Mouse (Mus musculus): ENCODE data around the gene Atf7.

Atf7 gene

GRCm38 (mm10) chr15:102563061-102563460 lies 62.2 kb downstream of the Atf7 start:
- in situ Hi-C loops (cut with MboI; ENCODE audit: unreplicated experiment in 2 of 2) = no loop called here

- in situ Hi-C loops (cut with MboI; ENCODE audit: unreplicated experiment in 2 of 2) = no loop called here
Measured at GRCm38 (mm10) chr15:102562491-102562890, 62.8 kb downstream of the Atf7 start.

GRCm38 (mm10) chr15:102557580-102557979 lies 67.7 kb downstream of the Atf7 start:
- in situ Hi-C loops (cut with MboI; ENCODE audit: unreplicated experiment in 2 of 2) = no loop called here

- in situ Hi-C loops (cut with MboI; ENCODE audit: unreplicated experiment in 2 of 2) = no loop called here
Measured at GRCm38 (mm10) chr15:102555581-102555980, 69.7 kb downstream of the Atf7 start.

- in situ Hi-C loops (cut with MboI; ENCODE audit: unreplicated experiment in 2 of 2) = no loop called here
Measured at GRCm38 (mm10) chr15:102552599-102552998, 72.7 kb downstream of the Atf7 start.

- in situ Hi-C loops (cut with MboI; ENCODE audit: unreplicated experiment in 2 of 2) = loop anchor here in 1 of 2 experiments (10.0 to 25.0 kb wide), 2 partner anchors 107 to 915 kb away; partner anchors contain the start of gene Nckap1l
Measured at GRCm38 (mm10) chr15:102547478-102547877, 77.8 kb downstream of the Atf7 start.

GRCm38 (mm10) chr15:102546677-102547427 lies 78.4 kb downstream of the Atf7 start:
- in situ Hi-C loops (cut with MboI; ENCODE audit: unreplicated experiment in 2 of 2) = loop anchor here in 1 of 2 experiments (10.0 to 25.0 kb wide), 2 partner anchors 108 to 915 kb away; partner anchors contain the start of gene Nckap1l

- in situ Hi-C loops (cut with MboI; ENCODE audit: unreplicated experiment in 2 of 2) = loop anchor here in 1 of 2 experiments (10.0 to 25.0 kb wide), 2 partner anchors 109 to 916 kb away; partner anchors contain the start of gene Nckap1l
Measured at GRCm38 (mm10) chr15:102546246-102546645, 79.0 kb downstream of the Atf7 start.

- in situ Hi-C loops (cut with MboI; ENCODE audit: unreplicated experiment in 2 of 2) = loop anchor here in 1 of 2 experiments (10.0 to 25.0 kb wide), 2 partner anchors 110 to 918 kb away; partner anchors contain the start of gene Nckap1l
Measured at GRCm38 (mm10) chr15:102544801-102545200, 80.5 kb downstream of the Atf7 start.

- in situ Hi-C loops (cut with MboI; ENCODE audit: unreplicated experiment in 2 of 2) = loop anchor here in 1 of 2 experiments (25.0 kb wide), 1 partner anchor 928 kb away; the partner anchor contains the start of gene Nckap1l
Measured at GRCm38 (mm10) chr15:102533926-102534325, 91.3 kb downstream of the Atf7 start.

GRCm38 (mm10) chr15:102532106-102532900 lies 93.0 kb downstream of the Atf7 start:
- in situ Hi-C loops (cut with MboI; ENCODE audit: unreplicated experiment in 2 of 2) = loop anchor here in 1 of 2 experiments (25.0 kb wide), 1 partner anchor 930 kb away; the partner anchor contains the start of gene Nckap1l

- in situ Hi-C loops (cut with MboI; ENCODE audit: unreplicated experiment in 2 of 2) = loop anchor here in 1 of 2 experiments (25.0 kb wide), 1 partner anchor 931 kb away; the partner anchor contains the start of gene Nckap1l
Measured at GRCm38 (mm10) chr15:102531586-102531985, 93.7 kb downstream of the Atf7 start.

GRCm38 (mm10) chr15:102530566-102530965 lies 94.7 kb downstream of the Atf7 start:
- in situ Hi-C loops (cut with MboI; ENCODE audit: unreplicated experiment in 2 of 2) = loop anchor here in 1 of 2 experiments (25.0 kb wide), 1 partner anchor 932 kb away; the partner anchor contains the start of gene Nckap1l

GRCm38 (mm10) chr15:102528396-102528795 lies 96.9 kb downstream of the Atf7 start:
- in situ Hi-C loops (cut with MboI; ENCODE audit: unreplicated experiment in 2 of 2) = loop anchor here (5.0 to 25.0 kb wide), 4 partner anchors 94 to 934 kb away; partner anchors contain the start of genes Atp5g2 (in 1 of the 2) and Nckap1l (in 1 of the 2)

GRCm38 (mm10) chr15:102527936-102528335 lies 97.3 kb downstream of the Atf7 start:
- in situ Hi-C loops (cut with MboI; ENCODE audit: unreplicated experiment in 2 of 2) = loop anchor here (5.0 to 25.0 kb wide), 4 partner anchors 94 to 934 kb away; partner anchors contain the start of genes Atp5g2 (in 1 of the 2) and Nckap1l (in 1 of the 2)

GRCm38 (mm10) chr15:102526111-102527002 lies 98.9 kb downstream of the Atf7 start:
- in situ Hi-C loops (cut with MboI; ENCODE audit: unreplicated experiment in 2 of 2) = loop anchor here (5.0 to 25.0 kb wide), 4 partner anchors 96 to 936 kb away; partner anchors contain the start of genes Atp5g2 (in 1 of the 2) and Nckap1l (in 1 of the 2)

GRCm38 (mm10) chr15:102524892-102525485 lies 100.3 kb downstream of the Atf7 start, which contains the start of gene Npff:
TSS of gene Npff (minus strand) at chr15:102524942.
- in situ Hi-C loops (cut with MboI; ENCODE audit: unreplicated experiment in 2 of 2) = loop anchor here (5.0 to 25.0 kb wide), 5 partner anchors 63 to 937 kb away; partner anchors contain the start of genes Atp5g2 (in 1 of the 2) and Nckap1l (in 1 of the 2)

GRCm38 (mm10) chr15:102521480-102521879 lies 103.8 kb downstream of the Atf7 start:
- in situ Hi-C loops (cut with MboI; ENCODE audit: unreplicated experiment in 2 of 2) = loop anchor here (5.0 to 10.0 kb wide), 3 partner anchors 59 to 153 kb away; partner anchors contain the start of gene Atp5g2 (in 1 of the 2)
